28 mouse cellular contexts compared by ENCODE assay signal in the genomic region with DNA sequence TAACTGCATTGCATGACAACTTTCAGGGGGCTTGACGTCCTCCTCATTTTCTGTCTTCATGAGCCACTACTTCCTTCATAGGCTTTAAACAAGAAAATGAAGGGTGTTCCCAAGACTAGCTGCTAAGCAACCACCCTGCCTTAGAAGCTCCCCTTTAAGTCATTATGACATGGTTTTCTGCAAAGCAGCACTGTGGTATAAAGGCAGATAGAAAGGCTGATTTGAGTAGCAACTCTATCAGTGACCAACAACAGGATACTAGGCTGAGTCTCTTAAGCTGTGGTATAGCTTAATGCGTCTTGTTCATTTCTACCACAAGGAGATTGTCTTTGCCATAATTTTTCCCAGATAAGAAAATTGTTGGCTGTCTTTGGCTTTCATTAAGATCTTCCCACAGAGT. TPM values are rescaled to one million over a fixed set of nuclear protein-coding genes. Genes with fewer than 3 reads are reported as not detected.
DNase-seq lines count a peak whose midpoint lies in the region; ATAC-seq and TF ChIP-seq lines count a peak whose summit lies in the region.
"Had no signal": no experiment of that assay in that cellular context is flagged by ENCODE, and none has a peak within 500 bp of the region (broad histone marks: within the 10 kb centered on the region; RNA-seq: fewer than 3 reads in every experiment).

Gene Pifo, minus strand, starts transcription at position 101 of the 400 bp plus-strand sequence.

- H3K27me3 ChIP-seq in embryonic facial prominence, embryonic 14.5 days (replicated peaks; ENCODE audit: control insufficient read depth, insufficient read depth, low read length) = no peaks in the 10 kb centered on the region
- no peaks in the 10 kb centered on the region for H3K27me3 ChIP-seq in embryonic facial prominence, embryonic 10.5 days (replicated peaks; ENCODE audit: low read depth, poor library complexity, severe bottlenecking)
- no peaks in the 10 kb centered on the region for H3K27me3 ChIP-seq in hindbrain, embryonic 14.5 days (ENCODE audit: control insufficient read depth, insufficient read depth, low read length)
- H3K27me3 ChIP-seq in hindbrain, embryonic 11.5 days (ENCODE audit: control insufficient read depth, insufficient read depth, low read length) = no peaks in the 10 kb centered on the region
- H3K27me3 ChIP-seq in lung, postnatal 0 days (replicated peaks; ENCODE audit: insufficient read depth, low read length) = no peaks in the 10 kb centered on the region
- H3K27me3 ChIP-seq in embryonic facial prominence, embryonic 15.5 days = no peaks in the 10 kb centered on the region
- H3K27me3 ChIP-seq: CH12.LX; embryonic facial prominence, embryonic 13.5 days; forebrain, embryonic 12.5 days had no signal

- H3K4me3 ChIP-seq in embryonic facial prominence, embryonic 14.5 days (ENCODE audit: low read depth, low read length) = no peak within 1 kb of the TSS
- no peak within 1 kb of the TSS for H3K4me3 ChIP-seq in embryonic facial prominence, embryonic 10.5 days
- H3K4me3 ChIP-seq in hindbrain, embryonic 14.5 days (replicated peaks; ENCODE audit: low read length) = no peak within 1 kb of the TSS
- no peak within 1 kb of the TSS for H3K4me3 ChIP-seq in hindbrain, embryonic 11.5 days (ENCODE audit: low read depth, low read length)
- no peak within 1 kb of the TSS for H3K4me3 ChIP-seq in lung, postnatal 0 days (ENCODE audit: low read depth, low read length)
- H3K4me3 ChIP-seq in embryonic facial prominence, embryonic 15.5 days (replicated peaks) = no peak within 1 kb of the TSS
- H3K4me3 ChIP-seq: embryonic facial prominence, embryonic 13.5 days; erythroblast, embryonic 14.5 days; forebrain, embryonic 10.5 days; forebrain, embryonic 12.5 days had no signal

- ATAC-seq in embryonic facial prominence, embryonic 14.5 days (ENCODE audit: low read depth) = no peak
- ATAC-seq in hindbrain, embryonic 14.5 days (ENCODE audit: low FRiP score) = no peak
- no peak for ATAC-seq in hindbrain, embryonic 11.5 days (ENCODE audit: low FRiP score)
- no peak for ATAC-seq in lung, postnatal 0 days
- no peak for ATAC-seq in embryonic facial prominence, embryonic 15.5 days (ENCODE audit: insufficient number of reproducible peaks, low FRiP score, low TSS enrichment, low read depth)
- ATAC-seq: activated CD4-positive, CD25-positive, alpha-beta regulatory T cell, adult 4 months; CD4-positive, CD25-positive, alpha-beta regulatory T cell, adult 4 months; forebrain, embryonic 14.5 days; forebrain, embryonic 16.5 days; Patski had no signal

- no peak for TF ChIP-seq EP300 in lung, postnatal 0 days (IDR thresholded peaks at IDR 0.05)

- TF ChIP-seq CTCF in lung, postnatal 0 days (IDR thresholded peaks at IDR 0.05) = no peak

- no peak within 1 kb of the TSS for H3K9ac ChIP-seq in embryonic facial prominence, embryonic 14.5 days (ENCODE audit: low read depth, low read length)
- no peak within 1 kb of the TSS for H3K9ac ChIP-seq in hindbrain, embryonic 14.5 days
- H3K9ac ChIP-seq in hindbrain, embryonic 11.5 days (ENCODE audit: low read depth, low read length) = no peak within 1 kb of the TSS
- no peak within 1 kb of the TSS for H3K9ac ChIP-seq in lung, postnatal 0 days (replicated peaks; ENCODE audit: low read depth)
- no peak within 1 kb of the TSS for H3K9ac ChIP-seq in embryonic facial prominence, embryonic 15.5 days
- H3K9ac ChIP-seq: embryonic facial prominence, embryonic 13.5 days; forebrain, embryonic 12.5 days had no signal

- H3K27ac ChIP-seq in embryonic facial prominence, embryonic 14.5 days (replicated peaks; ENCODE audit: low read depth, low read length) = no peak within 1 kb of the TSS
- H3K27ac ChIP-seq in embryonic facial prominence, embryonic 10.5 days (replicated peaks) = no peak within 1 kb of the TSS
- H3K27ac ChIP-seq in hindbrain, embryonic 14.5 days = no peak within 1 kb of the TSS
- H3K27ac ChIP-seq in hindbrain, embryonic 11.5 days (ENCODE audit: low read depth, low read length) = no peak within 1 kb of the TSS
- H3K27ac ChIP-seq in lung, postnatal 0 days (ENCODE audit: low read length) = no peak within 1 kb of the TSS
- no peak within 1 kb of the TSS for H3K27ac ChIP-seq in embryonic facial prominence, embryonic 15.5 days (replicated peaks)
- H3K27ac ChIP-seq: embryonic facial prominence, embryonic 13.5 days; forebrain, embryonic 10.5 days; forebrain, embryonic 12.5 days had no signal

- no peaks in the 10 kb centered on the region for H3K4me1 ChIP-seq in embryonic facial prominence, embryonic 14.5 days (ENCODE audit: control insufficient read depth, insufficient read depth, low read length)
- no peaks in the 10 kb centered on the region for H3K4me1 ChIP-seq in embryonic facial prominence, embryonic 10.5 days
- no peaks in the 10 kb centered on the region for H3K4me1 ChIP-seq in hindbrain, embryonic 14.5 days (replicated peaks; ENCODE audit: control insufficient read depth, insufficient read depth, low read length)
- H3K4me1 ChIP-seq in hindbrain, embryonic 11.5 days (replicated peaks; ENCODE audit: control insufficient read depth, insufficient read depth, low read length) = no peaks in the 10 kb centered on the region
- no peaks in the 10 kb centered on the region for H3K4me1 ChIP-seq in lung, postnatal 0 days (ENCODE audit: insufficient read depth, low read depth, low read length)
- no peaks in the 10 kb centered on the region for H3K4me1 ChIP-seq in embryonic facial prominence, embryonic 15.5 days
- H3K4me1 ChIP-seq: embryonic facial prominence, embryonic 13.5 days; forebrain, embryonic 10.5 days; forebrain, embryonic 12.5 days had no signal

- no peaks in the 10 kb centered on the region for H3K36me3 ChIP-seq in embryonic facial prominence, embryonic 14.5 days (ENCODE audit: control insufficient read depth, insufficient read depth, low read length)
- no peaks in the 10 kb centered on the region for H3K36me3 ChIP-seq in embryonic facial prominence, embryonic 10.5 days (replicated peaks)
- H3K36me3 ChIP-seq in hindbrain, embryonic 14.5 days (replicated peaks; ENCODE audit: control insufficient read depth, insufficient read depth) = no peaks in the 10 kb centered on the region
- no peaks in the 10 kb centered on the region for H3K36me3 ChIP-seq in hindbrain, embryonic 11.5 days (ENCODE audit: control insufficient read depth, insufficient read depth, low read length)
- no peaks in the 10 kb centered on the region for H3K36me3 ChIP-seq in lung, postnatal 0 days (ENCODE audit: insufficient read depth, low read length)
- H3K36me3 ChIP-seq in embryonic facial prominence, embryonic 15.5 days = no peaks in the 10 kb centered on the region
- H3K36me3 ChIP-seq: embryonic facial prominence, embryonic 13.5 days; forebrain, embryonic 10.5 days; forebrain, embryonic 12.5 days; G1E had no signal

- DNase-seq in embryonic facial prominence, embryonic 14.5 days (ENCODE audit: low spot score) = no peak
- DNase-seq in embryonic facial prominence, embryonic 10.5 days (ENCODE audit: low spot score) = no peak
- no peak for DNase-seq in hindbrain, embryonic 14.5 days (ENCODE audit: low spot score)
- no peak for DNase-seq in hindbrain, embryonic 11.5 days (ENCODE audit: low spot score)
- DNase-seq in lung, postnatal 0 days (ENCODE audit: low spot score) = no peak
- DNase-seq in lung, adult 18-20 months = no peak
- DNase-seq: adrenal gland, adult 8-10 months; adrenal gland, postnatal 14 days; adrenal gland, postnatal 36 days; B cell, adult 2 months; cerebellum, adult 11-12 months; cerebellum, adult 2 months; cerebellum, adult 9-10 months; cerebellum, postnatal 10 days; cerebellum, postnatal 25 days had no signal

- no peaks in the 10 kb centered on the region for H3K9me3 ChIP-seq in embryonic facial prominence, embryonic 14.5 days (ENCODE audit: control insufficient read depth, low read length)
- H3K9me3 ChIP-seq in embryonic facial prominence, embryonic 10.5 days = no peaks in the 10 kb centered on the region
- H3K9me3 ChIP-seq in hindbrain, embryonic 14.5 days (ENCODE audit: control insufficient read depth, low read length) = no peaks in the 10 kb centered on the region
- H3K9me3 ChIP-seq in hindbrain, embryonic 11.5 days (ENCODE audit: control insufficient read depth, low read length) = no peaks in the 10 kb centered on the region
- H3K9me3 ChIP-seq in lung, postnatal 0 days (ENCODE audit: low read length) = no peaks in the 10 kb centered on the region
- no peaks in the 10 kb centered on the region for H3K9me3 ChIP-seq in embryonic facial prominence, embryonic 15.5 days (replicated peaks)
- H3K9me3 ChIP-seq: embryonic facial prominence, embryonic 13.5 days; forebrain, embryonic 10.5 days; forebrain, embryonic 12.5 days; G1E had no signal

- WGBS in embryonic facial prominence, embryonic 14.5 days = 83% methylated on average over 2 of the region's 2 CpGs
- 90% methylated on average over 2 of the region's 2 CpGs for WGBS in embryonic facial prominence, embryonic 10.5 days
- whole genome bisulfite sequencing in hindbrain, embryonic 14.5 days = 95% methylated on average over 2 of the region's 2 CpGs
- WGBS in hindbrain, embryonic 11.5 days = 87% methylated on average over 2 of the region's 2 CpGs
- 91% methylated on average over 2 of the region's 2 CpGs for WGBS in lung, postnatal 0 days
- WGBS in embryonic facial prominence, embryonic 15.5 days = 83% methylated on average over 2 of the region's 2 CpGs

- H3K4me2 ChIP-seq in embryonic facial prominence, embryonic 14.5 days (ENCODE audit: low read depth, low read length) = no peak within 1 kb of the TSS
- no peak within 1 kb of the TSS for H3K4me2 ChIP-seq in hindbrain, embryonic 14.5 days (replicated peaks)
- H3K4me2 ChIP-seq in hindbrain, embryonic 11.5 days (replicated peaks; ENCODE audit: low read depth, low read length) = no peak within 1 kb of the TSS
- no peak within 1 kb of the TSS for H3K4me2 ChIP-seq in lung, postnatal 0 days (replicated peaks; ENCODE audit: low read depth, low read length)
- no peak within 1 kb of the TSS for H3K4me2 ChIP-seq in embryonic facial prominence, embryonic 15.5 days (replicated peaks)
- H3K4me2 ChIP-seq: embryonic facial prominence, embryonic 13.5 days; forebrain, embryonic 12.5 days had no signal

RNA-seq across cellular contexts. Expression of gene Pifo, which starts in this region (rescaled TPM):
- 5.2 and 13.1 TPM in 2 replicates for polyA plus RNA-seq in embryonic facial prominence, embryonic 14.5 days (2014; fragmentation: Nextera tagmentation; extraction: Ambion mirVana)
- 0.21 and 0.79 TPM in 2 replicates for polyA plus RNA-seq in embryonic facial prominence, embryonic 10.5 days (2016; fragmentation: Nextera tagmentation; extraction: Ambion mirVana)
- polyA plus RNA-seq in hindbrain, embryonic 14.5 days (2014; fragmentation: Nextera tagmentation; extraction: Ambion mirVana) = 7.5 and 15.1 TPM in 2 replicates
- polyA plus RNA-seq in hindbrain, embryonic 11.5 days (2014; fragmentation: Nextera tagmentation; extraction: Ambion mirVana) = 3.5 and 7.1 TPM in 2 replicates
- polyA plus RNA-seq in lung, postnatal 0 days (2015; fragmentation: Nextera tagmentation; extraction: Ambion mirVana) = 18.5 and 23.0 TPM in 2 replicates
- 17.7 and 35.0 TPM in 2 replicates for polyA plus RNA-seq in embryonic facial prominence, embryonic 15.5 days (2015; fragmentation: Nextera tagmentation; extraction: Ambion mirVana)
- polyA plus RNA-seq: activated CD4-positive, CD25-positive, alpha-beta regulatory T cell, adult 4 months; embryonic facial prominence, embryonic 11.5 days; erythroblast, embryonic 14.5 days; G1E; Patski had no signal
